Mouse (Mus musculus) C2C12 (cell line): ENCODE measurements at regions not wholly inside any gene's neighbourhood (a gene's known extent, or its start where the extent isn't known, plus 50 kb on each side); places are given as distances from the start of the nearest gene placed in this dataset.

Source experiments
- CEBPB ChIP-seq: IDR thresholded peaks from one replicate; pipeline ENCODE4 v1.6.1; 2011; ENCODE audit warnings: low read depth, mild to moderate bottlenecking, control low read depth, moderate library complexity
- CTCF ChIP-seq: IDR thresholded peaks from one replicate; pipeline ENCODE4 v1.5.1; 2011; ENCODE audit not compliant: control insufficient read depth, insufficient read depth, insufficient read length
- FOSL1 ChIP-seq: IDR thresholded peaks from one replicate; pipeline ENCODE4 v1.8.0; 2011; ENCODE audit warnings: mild to moderate bottlenecking, low read length; ENCODE audit not compliant: poor library complexity, insufficient read depth, severe bottlenecking
- MAX ChIP-seq: IDR thresholded peaks from one replicate; pipeline ENCODE4 v1.6.1; 2011; ENCODE audit warnings: mild to moderate bottlenecking, control low read depth
- MYOD1 ChIP-seq: IDR thresholded peaks from one replicate; pipeline ENCODE4 v1.6.1; 2011; ENCODE audit warnings: low read depth; ENCODE audit not compliant: control insufficient read depth, insufficient read length
- MYOG ChIP-seq: IDR thresholded peaks from one replicate; pipeline ENCODE4 v1.6.1; 2011; ENCODE audit not compliant: control insufficient read depth, insufficient read length; ENCODE audit errors: extremely low read depth
- USF1 ChIP-seq: IDR thresholded peaks from one replicate; pipeline ENCODE4 v1.6.1; 2011; ENCODE audit warnings: low read depth, mild to moderate bottlenecking, control low read depth, moderate library complexity

- TF ChIP-seq USF1 (no peak), CTCF (no peak), MYOG (no peak), MAX (no peak), MYOD1 (no peak), CEBPB (no peak), FOSL1 (no peak)
These were observed 202.9 kb downstream of the Prex1 start for GRCm38 (mm10) chr2:166510776-166511175.
